Mouse (Mus musculus): Measurements from ENCODE around the gene Olfr1493-ps1. TPM values are rescaled to one million over a fixed set of nuclear protein-coding genes. Genes with fewer than 3 reads are reported as not detected.

Olfr1493-ps1 gene
- polyA plus RNA-seq, 1 experiment from 2014 or later: not detected

Other genes with a start within 250 kb of the Olfr1493-ps1 start
- not detected in 2 replicates for gene Olfr1475, start 243.1 kb upstream of the Olfr1493-ps1 start, polyA plus RNA-seq (2014; fragmentation: Nextera tagmentation; extraction: Ambion mirVana)
- gene Olfr1477, start 222.7 kb upstream of the Olfr1493-ps1 start, polyA plus RNA-seq (2014; fragmentation: Nextera tagmentation; extraction: Ambion mirVana): not detected in 2 replicates
- gene Olfr1480, start 195.4 kb upstream of the Olfr1493-ps1 start, polyA plus RNA-seq (2014; fragmentation: Nextera tagmentation; extraction: Ambion mirVana): not detected in 2 replicates
- not detected in 2 replicates for gene Olfr1484, start 139.8 kb upstream of the Olfr1493-ps1 start, polyA plus RNA-seq (2014; fragmentation: Nextera tagmentation; extraction: Ambion mirVana)
- not detected in 2 replicates for gene Olfr1487, start 105.9 kb upstream of the Olfr1493-ps1 start, polyA plus RNA-seq (2014; fragmentation: Nextera tagmentation; extraction: Ambion mirVana)
- gene Olfr1489, start 91.7 kb upstream of the Olfr1493-ps1 start, polyA plus RNA-seq (2014; fragmentation: Nextera tagmentation; extraction: Ambion mirVana): not detected in 2 replicates
- gene Olfr1490, start 72.2 kb upstream of the Olfr1493-ps1 start, polyA plus RNA-seq (2014; fragmentation: Nextera tagmentation; extraction: Ambion mirVana): not detected in 2 replicates
- not detected in 2 replicates for gene Olfr1491, start 26.0 kb upstream of the Olfr1493-ps1 start, polyA plus RNA-seq (2014; fragmentation: Nextera tagmentation; extraction: Ambion mirVana)
- gene Olfr1494, start 16.4 kb downstream of the Olfr1493-ps1 start, polyA plus RNA-seq (2014; fragmentation: Nextera tagmentation; extraction: Ambion mirVana): not detected in 2 replicates
- not detected in 2 replicates for gene Olfr1495, start 41.3 kb downstream of the Olfr1493-ps1 start, polyA plus RNA-seq (2014; fragmentation: Nextera tagmentation; extraction: Ambion mirVana)
- not detected in 2 replicates for gene Olfr1496, start 54.6 kb downstream of the Olfr1493-ps1 start, polyA plus RNA-seq (2014; fragmentation: Nextera tagmentation; extraction: Ambion mirVana)
- gene Olfr1497, start 74.9 kb downstream of the Olfr1493-ps1 start, polyA plus RNA-seq (2014; fragmentation: Nextera tagmentation; extraction: Ambion mirVana): not detected in 2 replicates
- not detected in 2 replicates for gene Olfr1499, start 96.2 kb downstream of the Olfr1493-ps1 start, polyA plus RNA-seq (2014; fragmentation: Nextera tagmentation; extraction: Ambion mirVana)
- gene Olfr1500, start 107.2 kb downstream of the Olfr1493-ps1 start, polyA plus RNA-seq (2014; fragmentation: Nextera tagmentation; extraction: Ambion mirVana): not detected in 2 replicates
- not detected in 2 replicates for gene Olfr1501, start 127.4 kb downstream of the Olfr1493-ps1 start, polyA plus RNA-seq (2014; fragmentation: Nextera tagmentation; extraction: Ambion mirVana)
- gene Olfr1502, start 138.5 kb downstream of the Olfr1493-ps1 start, polyA plus RNA-seq (2014; fragmentation: Nextera tagmentation; extraction: Ambion mirVana): not detected in 2 replicates
- gene Olfr1504, start 174.7 kb downstream of the Olfr1493-ps1 start, polyA plus RNA-seq (2014; fragmentation: Nextera tagmentation; extraction: Ambion mirVana): not detected in 2 replicates
- not detected in 2 replicates for gene Olfr1505, start 190.3 kb downstream of the Olfr1493-ps1 start, polyA plus RNA-seq (2014; fragmentation: Nextera tagmentation; extraction: Ambion mirVana)